Mouse (Mus musculus) thymus, adult 2 months (tissue): ENCODE results near the gene Cpxm2. TPM values are rescaled to one million over a fixed set of nuclear protein-coding genes. Genes with fewer than 3 reads are reported as not detected.

ENCODE experiments used
- DNase-seq: peaks from one replicate; pipeline ENCODE4 v3.0.0; 2021
- H3K27ac ChIP-seq: fragments of 200-500 bp; 2 replicates; pipeline ENCODE4 v1.5.1; 2012; ENCODE audit warnings: low read length, control low read depth; ENCODE audit not compliant: control insufficient read depth, insufficient read depth
- H3K27me3 ChIP-seq: fragments of 200-500 bp; 2 replicates; pipeline ENCODE4 v1.6.1; 2012; ENCODE audit warnings: mild to moderate bottlenecking, low read length, moderate library complexity, mixed read lengths; ENCODE audit not compliant: control insufficient read depth, insufficient read depth
- H3K36me3 ChIP-seq: fragments of 200-500 bp; 2 replicates; pipeline ENCODE4 v1.6.1; 2012; ENCODE audit warnings: mild to moderate bottlenecking, low read length, moderate library complexity; ENCODE audit not compliant: control insufficient read depth, insufficient read depth
- H3K4me1 ChIP-seq: fragments of 200-500 bp; replicated peaks from 2 replicates; pipeline ENCODE4 v1.6.1; 2012; ENCODE audit warnings: low read length; ENCODE audit not compliant: control insufficient read depth, insufficient read depth
- H3K4me3 ChIP-seq: fragments of 200-500 bp; 2 replicates; pipeline ENCODE4 v1.5.1; 2012; ENCODE audit warnings: mild to moderate bottlenecking, low read length, control low read depth, moderate library complexity; ENCODE audit not compliant: control insufficient read depth, insufficient read depth
- CTCF ChIP-seq: fragments of 200-500 bp; IDR thresholded peaks from 2 replicates; pipeline ENCODE4 v1.5.1; 2012; ENCODE audit warnings: mild to moderate bottlenecking, control low read depth, low read length, moderate library complexity, borderline replicate concordance; ENCODE audit not compliant: control insufficient read depth, poor library complexity, insufficient read depth; ENCODE audit errors: extremely low read depth
- POLR2A ChIP-seq: fragments of 200-500 bp; IDR thresholded peaks from 2 replicates; pipeline ENCODE4 v1.6.1; 2012; ENCODE audit warnings: mild to moderate bottlenecking, low read length, control low read depth, moderate library complexity; ENCODE audit not compliant: control insufficient read depth, poor library complexity, insufficient read depth; ENCODE audit errors: extremely low read depth
- WGBS: fragments of 180-500 bp; shearing (Covaris S2); methylation state at CpG from one replicate; pipeline ENCODE4 v1.1.7; 2018; 5-methylcytosine and 5-hydroxymethylcytosine counted together
- polyA plus RNA-seq: library from polyadenylated mRNA; depleted of rRNA; stranded (reverse); fragments of >200 nt; gene quantifications from 2 replicates; pipeline ENCODE4 v1.2.3, GENCODE M21; 2012

Cpxm2 gene
- polyA plus RNA-seq, 1 experiment = 4.9 TPM

DNA sequence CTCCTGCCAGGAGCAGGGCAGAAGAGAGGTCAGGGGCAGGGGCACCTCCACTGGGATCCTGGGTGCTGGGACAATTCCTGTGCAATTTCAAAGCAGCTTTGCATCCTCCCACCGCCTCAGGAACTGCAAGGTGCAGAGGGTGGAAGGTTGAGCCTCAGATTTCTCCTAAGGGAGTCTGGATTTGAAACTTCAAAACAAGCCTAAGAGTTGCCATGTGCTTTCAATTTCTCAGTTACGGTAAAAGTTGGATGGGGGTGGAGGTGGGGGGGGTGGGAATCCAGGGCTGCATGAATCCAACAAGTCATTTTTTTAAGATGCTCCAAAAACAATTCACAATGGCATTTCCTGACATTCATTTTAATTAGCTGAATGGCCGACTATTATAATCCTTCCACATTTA lies 32.9 kb upstream of the Cpxm2 start:
- Histone ChIP-seq H3K27me3 (no peaks in the 10 kb centered on the region), H3K4me1 (no peaks in the 10 kb centered on the region), H3K36me3 (no peaks in the 10 kb centered on the region), H3K27ac (no peak overlapping the region), H3K4me3 (no peak overlapping the region)
- TF ChIP-seq POLR2A (no peak), CTCF (no peak)
- WGBS = 77% methylated on average over 3 of the region's 3 CpGs
- no peak for DNase-seq

DNA sequence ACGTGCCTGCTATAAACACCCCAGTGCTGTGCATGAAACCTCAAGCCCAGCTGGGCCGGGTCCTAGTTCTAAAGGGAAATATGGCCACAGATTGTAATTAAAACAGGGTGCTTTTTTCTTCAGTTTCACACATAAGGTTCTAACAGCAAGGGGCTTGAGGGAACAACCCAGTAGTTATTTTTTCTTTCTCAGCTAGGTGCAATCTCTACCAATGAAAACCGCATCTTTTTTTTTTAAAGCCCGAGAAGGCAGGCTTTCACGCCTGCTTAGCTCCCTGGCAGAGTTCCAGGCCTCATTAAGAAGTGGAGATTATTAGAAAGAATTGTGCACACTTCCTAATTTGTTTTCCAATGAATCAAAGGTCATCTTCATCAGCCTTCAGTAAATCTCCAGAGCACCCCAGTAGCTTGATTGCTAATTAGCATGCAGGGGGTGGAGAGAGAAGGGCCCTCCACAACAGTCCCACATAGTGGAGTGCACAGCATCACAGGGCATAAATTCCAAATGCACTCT lies 29.4 kb upstream of the Cpxm2 start:
- no peak for DNase-seq
- TF ChIP-seq POLR2A = no peak
- TF ChIP-seq CTCF = no peak
- WGBS = 67% methylated on average over 5 of the region's 5 CpGs
- Histone ChIP-seq H3K27ac (no peak overlapping the region), H3K4me3 (no peak overlapping the region), H3K27me3 (no peaks in the 10 kb centered on the region), H3K4me1 (no peaks in the 10 kb centered on the region), H3K36me3 (no peaks in the 10 kb centered on the region)

DNA sequence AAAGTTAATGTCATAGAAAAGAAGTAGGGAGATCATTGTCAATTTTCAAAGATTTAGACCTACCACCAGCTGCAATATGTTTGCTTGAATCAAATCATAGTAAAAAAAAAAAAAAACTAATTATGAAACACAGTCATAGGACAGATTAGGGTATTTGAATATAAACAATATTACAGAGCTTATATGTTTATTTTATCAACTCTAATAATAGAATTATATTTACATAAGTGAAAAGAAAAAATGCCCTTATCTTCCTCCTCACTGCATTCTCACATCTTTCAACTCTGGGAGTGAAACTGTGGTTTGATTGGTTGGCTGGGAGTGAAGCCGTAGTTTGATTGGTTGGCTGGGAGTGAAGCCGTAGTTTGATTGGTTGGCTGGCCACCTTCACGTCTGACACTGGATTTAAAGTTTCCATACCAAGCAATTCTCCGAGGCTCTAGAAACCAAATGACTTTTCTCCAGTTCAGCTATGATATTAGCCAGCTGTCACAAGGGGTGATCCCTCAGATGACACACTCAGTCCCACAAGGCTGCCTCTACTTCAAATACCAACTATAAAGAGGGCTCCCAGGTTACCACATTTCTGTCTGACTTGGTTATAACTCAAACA lies 27.2 kb upstream of the Cpxm2 start:
- H3K4me1 ChIP-seq = no peaks in the 10 kb centered on the region
- H3K36me3 ChIP-seq = no peaks in the 10 kb centered on the region
- no peak for TF ChIP-seq CTCF
- H3K4me3 ChIP-seq = no peak overlapping the region
- 93% methylated on average over 4 of the region's 4 CpGs for WGBS
- no peaks in the 10 kb centered on the region for H3K27me3 ChIP-seq
- H3K27ac ChIP-seq = no peak overlapping the region
- no peak for DNase-seq

DNA sequence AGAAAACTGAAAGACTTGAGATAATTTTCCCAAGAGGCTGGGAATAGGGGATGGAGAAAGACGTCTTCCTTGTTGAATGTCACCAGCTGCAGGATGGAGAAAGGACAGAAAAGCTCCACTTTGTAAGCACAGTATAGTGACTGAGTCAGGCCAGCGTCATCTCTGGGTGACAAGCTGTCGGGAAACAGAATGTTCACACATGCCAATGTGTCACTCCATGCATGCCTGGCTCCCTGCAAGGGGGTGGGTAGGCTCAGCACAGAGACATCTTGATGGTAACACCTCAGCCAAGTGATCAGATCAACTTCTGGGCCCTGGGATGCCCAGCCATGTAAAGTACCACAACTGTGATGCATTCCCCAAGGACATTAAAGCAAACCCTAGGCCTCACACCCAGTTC lies 26.5 kb upstream of the Cpxm2 start:
- Histone ChIP-seq H3K36me3 (no peaks in the 10 kb centered on the region), H3K4me3 (no peak overlapping the region), H3K4me1 (no peaks in the 10 kb centered on the region), H3K27ac (no peak overlapping the region), H3K27me3 (no peaks in the 10 kb centered on the region)
- no peak for DNase-seq
- no peak for TF ChIP-seq CTCF
- WGBS = 94% methylated on average over 3 of the region's 3 CpGs

DNA sequence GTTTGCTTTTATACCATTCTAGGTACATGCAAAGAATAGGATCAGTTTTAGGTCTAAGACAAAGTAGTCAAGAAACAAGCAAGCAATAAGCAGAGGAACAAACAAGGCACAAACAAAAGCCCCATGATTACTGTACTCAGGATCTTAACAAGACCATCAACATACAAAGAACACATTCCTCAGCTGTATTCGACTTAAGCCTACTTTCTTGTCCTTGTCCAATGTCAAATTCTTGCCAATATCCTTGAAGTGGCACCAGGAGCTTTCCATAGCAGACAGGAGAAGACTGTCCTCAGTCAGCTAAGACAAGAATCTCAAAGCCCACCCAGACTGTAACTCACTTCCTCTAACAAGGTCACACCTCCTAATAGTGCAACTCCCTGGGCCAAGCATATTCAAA lies 24.5 kb upstream of the Cpxm2 start:
- no peaks in the 10 kb centered on the region for H3K27me3 ChIP-seq
- H3K4me3 ChIP-seq = no peak overlapping the region
- no peak overlapping the region for H3K27ac ChIP-seq
- no peak for TF ChIP-seq CTCF
- TF ChIP-seq POLR2A = no peak
- H3K4me1 ChIP-seq = no peaks in the 10 kb centered on the region
- WGBS = 68% methylated on average over 1 of the region's 1 CpGs
- no peaks in the 10 kb centered on the region for H3K36me3 ChIP-seq
- DNase-seq = no peak

DNA sequence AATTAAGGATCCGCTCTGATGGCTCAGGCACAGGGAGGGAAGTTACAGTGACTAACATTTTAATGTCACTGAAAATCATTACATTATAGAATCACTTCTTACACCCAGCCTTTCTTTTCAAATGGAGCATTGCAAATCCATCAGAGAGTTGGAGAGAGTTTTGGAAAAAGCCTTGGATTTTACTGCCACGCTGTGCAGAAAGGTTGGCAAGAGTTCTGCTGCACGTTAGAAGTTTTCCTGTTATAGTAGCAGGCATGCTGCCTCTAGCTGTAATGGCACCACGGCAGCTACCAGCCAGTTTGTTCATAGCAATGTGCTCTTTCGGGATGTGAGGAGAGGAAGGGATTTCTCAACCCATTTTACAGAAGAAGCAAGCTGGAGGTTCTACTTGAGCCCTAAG lies 20.2 kb upstream of the Cpxm2 start:
- no peak for TF ChIP-seq POLR2A
- no peak for TF ChIP-seq CTCF
- Histone ChIP-seq H3K4me3 (no peak overlapping the region), H3K4me1 (no peaks in the 10 kb centered on the region), H3K27ac (no peak overlapping the region), H3K36me3 (no peaks in the 10 kb centered on the region), H3K27me3 (no peaks in the 10 kb centered on the region)
- WGBS = 92% methylated on average over 5 of the region's 5 CpGs
- no peak for DNase-seq

DNA sequence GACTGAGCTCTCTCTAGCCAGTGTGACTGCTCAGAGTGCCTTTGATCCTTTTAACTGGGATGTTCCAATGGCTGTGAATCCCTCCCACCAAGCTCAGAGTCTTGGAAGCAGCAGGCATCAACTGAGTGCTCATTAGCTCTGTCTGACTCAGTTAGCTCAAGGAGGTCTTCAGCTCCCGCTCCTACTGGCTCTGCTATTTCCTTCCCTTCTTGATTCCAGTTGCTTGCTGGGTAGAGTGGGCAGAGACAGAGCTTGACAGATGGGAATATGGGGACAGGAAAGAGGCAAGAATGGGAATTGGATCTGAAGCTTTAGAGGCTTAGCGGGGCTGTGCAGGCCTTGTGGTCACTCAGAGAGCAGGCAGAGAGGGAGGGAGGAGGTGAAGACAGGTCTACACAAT lies 19.8 kb upstream of the Cpxm2 start:
- no peaks in the 10 kb centered on the region for H3K4me1 ChIP-seq
- WGBS = 72% methylated on average over 2 of the region's 2 CpGs

More for the DNA sequence above, 19.8 kb upstream of the Cpxm2 start:
- Histone ChIP-seq H3K36me3 (no peaks in the 10 kb centered on the region), H3K27ac (no peak overlapping the region), H3K4me3 (no peak overlapping the region), H3K27me3 (no peaks in the 10 kb centered on the region)
- DNase-seq = no peak
- TF ChIP-seq CTCF = no peak
